Mouse (Mus musculus) midbrain, embryonic 16.5 days (tissue): Measurements from ENCODE around the gene S100z. TPM values are rescaled to one million over a fixed set of nuclear protein-coding genes. Genes with fewer than 3 reads are reported as not detected.

Source experiments
- ATAC-seq: fragments of 200-750 bp; cut with Nextera tagmentation; 2 replicates; pipeline ENCODE4 v1.8.0; 2017; ENCODE audit warnings: moderate TSS enrichment
- H3K27ac ChIP-seq: fragments of 300-500 bp; sonication (generic); 2 replicates; pipeline ENCODE4 v1.5.1; 2014; ENCODE audit warnings: mild to moderate bottlenecking, low read length, mixed read lengths
- H3K27me3 ChIP-seq: fragments of 300-500 bp; sonication (generic); 2 replicates; pipeline ENCODE4 v1.6.1; 2014; ENCODE audit warnings: low read depth, low read length, mixed read lengths; ENCODE audit not compliant: control insufficient read depth, insufficient read depth
- H3K36me3 ChIP-seq: fragments of 300-500 bp; sonication (generic); 2 replicates; pipeline ENCODE4 v1.6.1; 2014; ENCODE audit warnings: mild to moderate bottlenecking, low read length, moderate library complexity, mixed read lengths; ENCODE audit not compliant: control insufficient read depth, insufficient read depth
- H3K4me1 ChIP-seq: fragments of 300-500 bp; sonication (generic); 2 replicates; pipeline ENCODE4 v1.6.1; 2014; ENCODE audit warnings: mild to moderate bottlenecking, low read length, mixed read lengths; ENCODE audit not compliant: control insufficient read depth, insufficient read depth
- H3K4me2 ChIP-seq: fragments of 300-500 bp; sonication (generic); 2 replicates; pipeline ENCODE4 v1.6.1; 2014; ENCODE audit warnings: mild to moderate bottlenecking, low read length, mixed read lengths
- H3K4me3 ChIP-seq: fragments of 300-500 bp; sonication (generic); 2 replicates; pipeline ENCODE4 v1.5.1; 2014; ENCODE audit warnings: low read depth, mild to moderate bottlenecking, low read length, moderate library complexity, mixed read lengths
- H3K9ac ChIP-seq: fragments of 300-500 bp; sonication (generic); 2 replicates; pipeline ENCODE4 v1.6.1; 2014; ENCODE audit warnings: low read depth, low read length, mixed read lengths
- H3K9me3 ChIP-seq: fragments of 300-500 bp; sonication (generic); replicated peaks from 2 replicates; pipeline ENCODE4 v1.6.1; 2014; ENCODE audit warnings: mild to moderate bottlenecking, low read length, mixed read lengths; ENCODE audit not compliant: control insufficient read depth, poor library complexity, severe bottlenecking
- WGBS: fragments of 180-500 bp; shearing (Covaris S2); extraction: QIAGEN DNeasy Blood & Tissue Kit; methylation state at CpG from one replicate; pipeline ENCODE4 v1.1.7; 2014; 5-methylcytosine and 5-hydroxymethylcytosine counted together
- polyA plus RNA-seq: library from polyadenylated mRNA; unstranded; fragments of >200 nt; fragmentation: Nextera tagmentation; extraction: Ambion mirVana; gene quantifications from 2 replicates; pipeline ENCODE4 v1.2.1, GENCODE M21; 2015

S100z gene
- polyA plus RNA-seq, 1 experiment from 2014 or later, result not detected

GRCm38 (mm10) chr13:95503279-95503917 is 24.9 kb upstream of the S100z start:
- H3K27ac ChIP-seq, result no peak overlapping the region
- 83% methylated on average over 8 of the region's 8 CpGs for WGBS
- H3K36me3 ChIP-seq, result no peaks in the 10 kb centered on the region
- H3K4me3 ChIP-seq, result no peak overlapping the region
- no peak overlapping the region for H3K9ac ChIP-seq
- H3K27me3 ChIP-seq, result no peaks in the 10 kb centered on the region
- no peak for ATAC-seq
- no peaks in the 10 kb centered on the region for H3K9me3 ChIP-seq
- no peaks in the 10 kb centered on the region for H3K4me1 ChIP-seq
- H3K4me2 ChIP-seq, result no peak overlapping the region

GRCm38 (mm10) chr13:95496601-95497000 is 18.1 kb upstream of the S100z start:
- Histone ChIP-seq H3K9ac (no peak overlapping the region), H3K9me3 (no peaks in the 10 kb centered on the region), H3K27me3 (no peaks in the 10 kb centered on the region), H3K4me2 (no peak overlapping the region), H3K27ac (no peak overlapping the region), H3K4me3 (no peak overlapping the region), H3K4me1 (no peaks in the 10 kb centered on the region), H3K36me3 (no peaks in the 10 kb centered on the region)
- no peak for ATAC-seq
- 89% methylated on average over 3 of the region's 3 CpGs for WGBS

- no peak for ATAC-seq
- WGBS, result 81% methylated on average over 8 of the region's 8 CpGs
- H3K27me3 ChIP-seq, result no peaks in the 10 kb centered on the region
- no peaks in the 10 kb centered on the region for H3K9me3 ChIP-seq
- H3K4me3 ChIP-seq, result no peak overlapping the region
- H3K9ac ChIP-seq, result no peak overlapping the region
- H3K36me3 ChIP-seq, result no peaks in the 10 kb centered on the region
- H3K4me2 ChIP-seq, result no peak overlapping the region
- no peaks in the 10 kb centered on the region for H3K4me1 ChIP-seq
- no peak overlapping the region for H3K27ac ChIP-seq
These were observed 16.3 kb upstream of the S100z start for GRCm38 (mm10) chr13:95494812-95495211.

- no peak overlapping the region for H3K9ac ChIP-seq
- no peak overlapping the region for H3K4me2 ChIP-seq
- no peaks in the 10 kb centered on the region for H3K36me3 ChIP-seq
- H3K9me3 ChIP-seq, result no peaks in the 10 kb centered on the region
- 68% methylated on average over 5 of the region's 5 CpGs for WGBS
- no peak overlapping the region for H3K27ac ChIP-seq
- H3K27me3 ChIP-seq, result no peaks in the 10 kb centered on the region
- no peaks in the 10 kb centered on the region for H3K4me1 ChIP-seq
- no peak for ATAC-seq
- no peak overlapping the region for H3K4me3 ChIP-seq
These were observed 14.8 kb upstream of the S100z start for GRCm38 (mm10) chr13:95493296-95493695.

GRCm38 (mm10) chr13:95491327-95491726 is 12.8 kb upstream of the S100z start:
- H3K4me1 ChIP-seq, result no peaks in the 10 kb centered on the region
- WGBS, result 49% methylated on average over 11 of the region's 11 CpGs

GRCm38 (mm10) chr13:95484664-95485063 is 6.1 kb upstream of the S100z start:
- Histone ChIP-seq H3K36me3 (no peaks in the 10 kb centered on the region), H3K27me3 (no peaks in the 10 kb centered on the region), H3K4me2 (no peak overlapping the region), H3K27ac (no peak overlapping the region), H3K4me3 (no peak overlapping the region), H3K9me3 (no peaks in the 10 kb centered on the region), H3K9ac (no peak overlapping the region), H3K4me1 (no peaks in the 10 kb centered on the region)
- WGBS, result 36% methylated on average over 5 of the region's 5 CpGs
- no peak for ATAC-seq

More at GRCm38 (mm10) chr13:95491327-95491726, 12.8 kb upstream of the S100z start:
- H3K4me3 ChIP-seq, result no peak overlapping the region
- H3K4me2 ChIP-seq, result no peak overlapping the region
- no peak overlapping the region for H3K9ac ChIP-seq
- no peaks in the 10 kb centered on the region for H3K27me3 ChIP-seq
- no peaks in the 10 kb centered on the region for H3K9me3 ChIP-seq
- ATAC-seq, result no peak
- H3K27ac ChIP-seq, result no peak overlapping the region
- no peaks in the 10 kb centered on the region for H3K36me3 ChIP-seq

GRCm38 (mm10) chr13:95481428-95481827 is 2.9 kb upstream of the S100z start:
- Histone ChIP-seq H3K9me3 (no peaks in the 10 kb centered on the region), H3K4me2 (no peak overlapping the region), H3K27me3 (no peaks in the 10 kb centered on the region), H3K4me1 (no peaks in the 10 kb centered on the region), H3K9ac (no peak overlapping the region), H3K36me3 (no peaks in the 10 kb centered on the region), H3K4me3 (no peak overlapping the region), H3K27ac (no peak overlapping the region)
- peak; percentile 73; the same call in 1 of the 2 replicates for ATAC-seq
- 6% methylated on average over 4 of the region's 4 CpGs for WGBS

- Histone ChIP-seq H3K27ac (no peak overlapping the region), H3K9me3 (no peaks in the 10 kb centered on the region), H3K9ac (no peak overlapping the region), H3K27me3 (no peaks in the 10 kb centered on the region), H3K4me1 (no peaks in the 10 kb centered on the region), H3K4me2 (no peak overlapping the region), H3K36me3 (no peaks in the 10 kb centered on the region), H3K4me3 (no peak overlapping the region)
- ATAC-seq, result no peak
- 86% methylated on average over 6 of the region's 6 CpGs for WGBS
These were observed 1.3 kb downstream of the S100z start for GRCm38 (mm10) chr13:95477173-95477572.

GRCm38 (mm10) chr13:95475124-95475523 is 3.4 kb downstream of the S100z start:
- no peak overlapping the region for H3K9ac ChIP-seq
- H3K27ac ChIP-seq, result no peak overlapping the region
- WGBS, result 79% methylated on average over 7 of the region's 7 CpGs
- H3K27me3 ChIP-seq, result no peaks in the 10 kb centered on the region
- H3K4me3 ChIP-seq, result no peak overlapping the region
- no peaks in the 10 kb centered on the region for H3K4me1 ChIP-seq
- H3K9me3 ChIP-seq, result no peaks in the 10 kb centered on the region
- ATAC-seq, result no peak
- H3K36me3 ChIP-seq, result no peaks in the 10 kb centered on the region
- no peak overlapping the region for H3K4me2 ChIP-seq
